Mouse (Mus musculus): ENCODE measurements at regions not wholly inside any gene's neighbourhood (a gene's known extent, or its start where the extent isn't known, plus 50 kb on each side); places are given as distances from the start of the nearest gene placed in this dataset.

DNA sequence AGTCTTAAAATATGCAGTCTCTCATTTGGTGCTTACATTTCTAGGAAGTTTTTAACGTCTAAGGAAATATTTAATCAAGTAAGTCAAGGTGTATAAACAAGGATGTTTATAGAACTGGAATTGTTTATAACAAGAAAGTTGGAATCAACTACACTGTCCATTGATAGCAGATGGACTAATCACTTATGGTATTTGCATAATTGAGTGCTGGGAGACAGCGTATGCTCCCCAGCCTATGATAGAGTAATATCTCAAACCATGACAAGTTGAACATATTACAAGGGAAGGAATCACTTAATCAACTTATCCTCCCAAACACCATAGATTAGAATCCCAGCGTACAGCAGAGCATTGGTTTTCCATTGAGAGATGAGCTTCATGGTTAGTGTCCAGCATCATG lies 232.4 kb upstream of the Ttc29 start:
- no peak for TF ChIP-seq POLR2A (IDR thresholded peaks at IDR 0.05; ENCODE audit: low read depth, low read length)
- no peak for TF ChIP-seq CTCF (IDR thresholded peaks at IDR 0.05; ENCODE audit: extremely low read depth, insufficient read length, insufficient replicate concordance, low read depth, low read length)

Data from small intestine, adult 2 months (tissue).